Mouse (Mus musculus) stomach, embryonic 16.5 days (tissue): ENCODE measurements around the gene Lamb3. TPM values are rescaled to one million over a fixed set of nuclear protein-coding genes. Genes with fewer than 3 reads are reported as not detected.
A peak's percentile ranks its signal among the peaks of the same experiment; 100 is the strongest.

Source experiments
- ATAC-seq: fragments of 200-750 bp; cut with Nextera tagmentation; 2 replicates; pipeline ENCODE4 v1.8.0; 2017; ENCODE audit warnings: moderate number of reproducible peaks, moderate TSS enrichment; ENCODE audit not compliant: insufficient read depth, low FRiP score
- H3K27ac ChIP-seq: fragments of 300-500 bp; sonication (generic); 2 replicates; pipeline ENCODE4 v1.5.1; 2014; ENCODE audit warnings: low read length
- H3K27me3 ChIP-seq: fragments of 300-500 bp; sonication (generic); 2 replicates; pipeline ENCODE4 v1.6.1; 2014; ENCODE audit warnings: low read length, control low read depth, mixed read lengths; ENCODE audit not compliant: control insufficient read depth, insufficient read depth
- H3K36me3 ChIP-seq: fragments of 300-500 bp; sonication (generic); 2 replicates; pipeline ENCODE4 v1.6.1; 2014; ENCODE audit warnings: low read length; ENCODE audit not compliant: control insufficient read depth, insufficient read depth
- H3K4me1 ChIP-seq: fragments of 300-500 bp; sonication (generic); 2 replicates; pipeline ENCODE4 v1.6.1; 2014; ENCODE audit warnings: low read length, control low read depth, mixed read lengths; ENCODE audit not compliant: control insufficient read depth, insufficient read depth
- H3K4me2 ChIP-seq: fragments of 300-500 bp; sonication (generic); 2 replicates; pipeline ENCODE4 v1.6.1; 2014; ENCODE audit warnings: low read depth, low read length, mixed read lengths
- H3K4me3 ChIP-seq: fragments of 300-500 bp; sonication (generic); replicated peaks from 2 replicates; pipeline ENCODE4 v1.5.1; 2014; ENCODE audit warnings: mild to moderate bottlenecking, low read length
- H3K9ac ChIP-seq: fragments of 300-500 bp; sonication (generic); 2 replicates; pipeline ENCODE4 v1.6.1; 2014; ENCODE audit warnings: low read length
- H3K9me3 ChIP-seq: fragments of 300-500 bp; sonication (generic); replicated peaks from 2 replicates; pipeline ENCODE4 v1.6.1; 2016; ENCODE audit warnings: low read length, control low read depth; ENCODE audit not compliant: control insufficient read depth
- WGBS: fragments of 180-500 bp; shearing (Covaris S2); extraction: QIAGEN DNeasy Blood & Tissue Kit; methylation state at CpG from one replicate; pipeline ENCODE4 v1.1.7; 2014; 5-methylcytosine and 5-hydroxymethylcytosine counted together
- polyA plus RNA-seq: library from polyadenylated mRNA; unstranded; fragments of >200 nt; fragmentation: Nextera tagmentation; extraction: Ambion mirVana; gene quantifications from 2 replicates; pipeline ENCODE4 v1.2.1, GENCODE M21; 2015

The Lamb3 gene
- polyA plus RNA-seq, 1 experiment from 2014 or later, result 17.6 TPM

DNA sequence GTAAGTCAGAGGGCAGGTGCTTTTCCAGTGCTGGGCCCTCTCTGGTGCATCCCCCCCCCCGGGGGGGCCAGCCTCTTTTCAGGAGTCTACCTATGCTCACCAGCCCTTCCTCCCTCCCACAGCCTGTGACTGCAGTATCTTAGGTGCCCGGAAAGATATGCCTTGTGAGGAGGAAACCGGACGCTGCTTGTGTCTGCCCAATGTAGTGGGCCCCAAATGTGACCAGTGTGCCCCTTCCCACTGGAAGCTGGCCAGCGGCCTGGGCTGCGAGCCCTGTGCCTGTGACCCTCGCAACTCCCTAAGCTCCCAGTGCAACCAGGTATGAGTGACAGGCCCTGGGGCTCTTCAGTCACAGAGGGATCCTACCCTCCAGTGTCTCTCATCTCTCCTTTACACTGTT is 123.1 kb downstream of the Lamb3 start:
- H3K4me2 ChIP-seq, result no peak overlapping the region
- no peaks in the 10 kb centered on the region for H3K9me3 ChIP-seq
- H3K9ac ChIP-seq, result no peak overlapping the region
- no peak overlapping the region for H3K4me3 ChIP-seq
- no peak overlapping the region for H3K27ac ChIP-seq
- H3K4me1 ChIP-seq, result no peaks in the 10 kb centered on the region
- 84% methylated on average over 7 of the region's 7 CpGs for WGBS
- no peak for ATAC-seq
- no peaks in the 10 kb centered on the region for H3K36me3 ChIP-seq
- no peaks in the 10 kb centered on the region for H3K27me3 ChIP-seq

GRCm38 (mm10) chr1:193332018-193332417 is 124.5 kb downstream of the Lamb3 start:
- no peaks in the 10 kb centered on the region for H3K36me3 ChIP-seq
- ATAC-seq, result no peak
- 87% methylated on average over 13 of the region's 13 CpGs for WGBS
- H3K4me1 ChIP-seq, result no peaks in the 10 kb centered on the region
- no peaks in the 10 kb centered on the region for H3K27me3 ChIP-seq
- no peak overlapping the region for H3K4me3 ChIP-seq
- no peak overlapping the region for H3K9ac ChIP-seq
- H3K9me3 ChIP-seq, result no peaks in the 10 kb centered on the region
- H3K27ac ChIP-seq, result no peak overlapping the region
- H3K4me2 ChIP-seq, result no peak overlapping the region

DNA sequence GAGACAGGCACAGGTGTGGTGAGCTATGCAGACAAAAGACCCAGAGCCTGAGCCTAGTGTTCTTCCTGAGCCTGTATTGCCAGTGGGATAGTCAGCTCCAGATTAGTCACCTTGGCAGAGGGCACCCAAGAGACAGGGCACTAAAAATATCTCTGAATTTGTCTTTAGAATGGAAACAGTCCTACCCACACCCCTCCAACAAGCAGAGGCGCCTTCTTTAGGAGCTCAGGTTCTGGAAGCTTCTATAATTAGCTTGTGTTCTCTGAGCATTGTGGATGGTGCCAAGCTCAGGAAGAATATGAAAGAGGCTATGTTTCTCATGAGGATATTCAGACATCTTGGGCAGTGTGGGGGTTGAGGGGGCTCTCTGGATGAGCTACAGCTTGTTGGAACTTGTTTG is 125.2 kb downstream of the Lamb3 start:
- no peak for ATAC-seq
- no peak overlapping the region for H3K4me2 ChIP-seq
- no peak overlapping the region for H3K9ac ChIP-seq
- 78% methylated on average over 1 of the region's 1 CpGs for WGBS
- no peaks in the 10 kb centered on the region for H3K36me3 ChIP-seq
- H3K9me3 ChIP-seq, result no peaks in the 10 kb centered on the region
- H3K27ac ChIP-seq, result no peak overlapping the region
- H3K4me1 ChIP-seq, result no peaks in the 10 kb centered on the region
- no peak overlapping the region for H3K4me3 ChIP-seq
- H3K27me3 ChIP-seq, result no peaks in the 10 kb centered on the region

DNA sequence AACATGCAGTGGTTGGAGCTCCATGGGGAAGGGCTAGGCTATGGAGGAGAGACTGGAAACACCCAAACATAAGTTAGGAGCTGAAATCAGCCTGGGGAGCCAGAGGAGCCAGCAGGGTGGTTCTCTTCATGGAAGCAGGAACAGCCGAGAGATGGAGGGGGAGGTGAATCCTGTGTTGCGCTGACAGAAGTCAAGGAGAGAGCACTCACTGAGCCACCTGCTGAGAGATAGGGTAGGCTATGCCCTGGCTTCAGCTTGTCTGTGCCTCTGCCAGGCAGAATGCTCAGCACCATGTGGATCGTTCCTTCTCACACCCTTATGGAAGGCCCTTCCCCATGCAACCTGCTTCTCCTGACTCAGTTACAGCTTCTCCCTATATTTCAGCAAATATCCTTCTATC is 126.3 kb downstream of the Lamb3 start:
- Histone ChIP-seq H3K36me3 (no peaks in the 10 kb centered on the region), H3K9me3 (no peaks in the 10 kb centered on the region), H3K27me3 (no peaks in the 10 kb centered on the region), H3K9ac (no peak overlapping the region), H3K4me2 (no peak overlapping the region), H3K27ac (no peak overlapping the region), H3K4me3 (no peak overlapping the region), H3K4me1 (no peaks in the 10 kb centered on the region)
- ATAC-seq, result no peak
- WGBS, result 80% methylated on average over 3 of the region's 3 CpGs

DNA sequence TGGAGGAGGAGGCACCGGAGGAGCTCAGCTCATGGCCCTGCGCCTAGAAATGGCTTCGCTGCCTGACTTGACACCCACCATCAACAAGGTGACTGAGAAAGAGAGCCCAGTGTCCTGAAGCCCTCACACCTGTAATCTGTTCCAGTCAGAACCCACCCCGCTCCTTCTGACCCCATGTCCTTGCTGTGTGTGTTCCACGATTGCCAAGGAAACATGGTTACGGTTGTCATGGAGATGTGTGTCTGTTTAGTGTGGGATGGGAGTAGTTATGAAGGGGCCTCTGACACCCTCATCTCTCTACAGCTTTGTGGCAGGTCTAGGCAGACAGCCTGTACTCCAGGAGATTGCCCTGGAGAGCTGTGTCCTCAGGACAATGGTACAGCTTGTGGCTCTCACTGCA is 127.0 kb downstream of the Lamb3 start:
- 71% methylated on average over 6 of the region's 6 CpGs for WGBS
- Histone ChIP-seq H3K4me2 (no peak overlapping the region), H3K9ac (no peak overlapping the region), H3K9me3 (no peaks in the 10 kb centered on the region), H3K27ac (no peak overlapping the region), H3K4me1 (no peaks in the 10 kb centered on the region), H3K36me3 (no peaks in the 10 kb centered on the region), H3K4me3 (no peak overlapping the region), H3K27me3 (no peaks in the 10 kb centered on the region)
- ATAC-seq, result peak; percentile 12; the same call in 1 of the 2 replicates

- no peak for ATAC-seq
- Histone ChIP-seq H3K27me3 (no peaks in the 10 kb centered on the region), H3K27ac (no peak overlapping the region), H3K4me2 (no peak overlapping the region), H3K9ac (no peak overlapping the region), H3K36me3 (no peaks in the 10 kb centered on the region), H3K9me3 (no peaks in the 10 kb centered on the region), H3K4me3 (no peak overlapping the region), H3K4me1 (no peaks in the 10 kb centered on the region)
- WGBS, result 78% methylated on average over 7 of the region's 7 CpGs
These were observed 128.9 kb downstream of the Lamb3 start for GRCm38 (mm10) chr1:193336122-193337017.

- ATAC-seq, result no peak
- no peaks in the 10 kb centered on the region for H3K4me1 ChIP-seq
- no peak overlapping the region for H3K4me2 ChIP-seq
- H3K4me3 ChIP-seq, result no peak overlapping the region
- no peaks in the 10 kb centered on the region for H3K9me3 ChIP-seq
- no peaks in the 10 kb centered on the region for H3K27me3 ChIP-seq
- H3K9ac ChIP-seq, result no peak overlapping the region
- H3K27ac ChIP-seq, result no peak overlapping the region
- no peaks in the 10 kb centered on the region for H3K36me3 ChIP-seq
- 80% methylated on average over 9 of the region's 9 CpGs for WGBS
These were observed 129.5 kb downstream of the Lamb3 start for GRCm38 (mm10) chr1:193337018-193337321.

DNA sequence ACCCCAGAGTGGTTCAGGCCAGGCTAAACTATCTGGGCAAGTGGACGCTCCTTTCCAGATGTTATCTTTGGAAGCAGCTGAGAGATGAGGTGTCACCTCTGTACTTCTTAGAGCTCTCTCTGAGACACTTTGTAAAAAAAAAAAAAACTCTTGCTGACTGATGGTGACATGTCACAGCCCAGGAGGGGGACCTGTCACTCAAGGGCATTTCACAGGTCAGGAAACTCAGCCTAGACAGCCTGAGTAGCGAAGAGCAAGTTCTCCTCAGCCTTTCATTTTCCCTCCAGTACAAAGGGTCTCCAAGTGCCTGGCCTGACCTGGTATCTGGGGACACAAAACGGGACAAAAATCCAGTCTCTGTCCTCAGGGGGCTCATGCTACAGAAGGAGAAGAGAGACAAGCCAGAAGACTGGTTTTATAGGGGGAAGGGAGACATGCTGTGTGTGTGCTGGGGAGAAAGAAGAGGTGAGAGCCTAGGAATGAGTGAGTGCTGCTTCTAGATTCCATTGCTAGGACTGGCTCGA is 130.3 kb downstream of the Lamb3 start:
- no peak for ATAC-seq
- H3K4me1 ChIP-seq, result no peaks in the 10 kb centered on the region
- 63% methylated on average over 4 of the region's 4 CpGs for WGBS

GRCm38 (mm10) chr1:193338363-193338995 is 131.0 kb downstream of the Lamb3 start:
- H3K4me1 ChIP-seq, result no peaks in the 10 kb centered on the region
- no peaks in the 10 kb centered on the region for H3K9me3 ChIP-seq
- H3K4me3 ChIP-seq, result no peak overlapping the region
- H3K27me3 ChIP-seq, result no peaks in the 10 kb centered on the region
- no peak overlapping the region for H3K9ac ChIP-seq
- ATAC-seq, result no peak
- H3K4me2 ChIP-seq, result no peak overlapping the region
- H3K27ac ChIP-seq, result no peak overlapping the region
- no peaks in the 10 kb centered on the region for H3K36me3 ChIP-seq
- 89% methylated on average over 9 of the region's 9 CpGs for WGBS

More for the DNA sequence above, 130.3 kb downstream of the Lamb3 start:
- no peak overlapping the region for H3K4me2 ChIP-seq
- H3K9me3 ChIP-seq, result no peaks in the 10 kb centered on the region
- H3K9ac ChIP-seq, result no peak overlapping the region
- H3K4me3 ChIP-seq, result no peak overlapping the region
- no peaks in the 10 kb centered on the region for H3K27me3 ChIP-seq
- H3K27ac ChIP-seq, result no peak overlapping the region
- no peaks in the 10 kb centered on the region for H3K36me3 ChIP-seq
